Mouse (Mus musculus): ENCODE results near the gene Ankib1. TPM values are rescaled to one million over a fixed set of nuclear protein-coding genes. Genes with fewer than 3 reads are reported as not detected.

The Ankib1 gene
- polyA plus RNA-seq, 1 experiment from 2014 or later, result 6.8 TPM

GRCm38 (mm10) chr5:3646539-3646938, 156.2 kb downstream of the Ankib1 start:
- Histone ChIP-seq H3K27ac (ENCODE audit: low read length) (peak overlapping the region; percentile 93), H3K27me3 (replicated peaks; ENCODE audit: insufficient read depth, low read length) (no peaks in the 10 kb centered on the region), H3K4me1 (ENCODE audit: insufficient read depth, low read depth, low read length) (no peaks in the 10 kb centered on the region), H3K36me3 (ENCODE audit: insufficient read depth, low read length) (no peaks in the 10 kb centered on the region), H3K4me3 (ENCODE audit: low read depth, low read length) (peak overlapping the region; percentile 96), H3K9ac (replicated peaks; ENCODE audit: low read depth) (peak overlapping the region; percentile 32; the same call in 1 of the 2 replicates), H3K9me3 (ENCODE audit: low read length) (no peaks in the 10 kb centered on the region), H3K4me2 (replicated peaks; ENCODE audit: low read depth, low read length) (peak overlapping the region; percentile 66)
- ATAC-seq, result no peak
- TF ChIP-seq EP300 (IDR thresholded peaks at IDR 0.05) (no peak), CTCF (IDR thresholded peaks at IDR 0.05) (no peak)
- 12% methylated on average over 6 of the region's 6 CpGs for WGBS
- DNase-seq (ENCODE audit: low spot score), result no peak

DNA sequence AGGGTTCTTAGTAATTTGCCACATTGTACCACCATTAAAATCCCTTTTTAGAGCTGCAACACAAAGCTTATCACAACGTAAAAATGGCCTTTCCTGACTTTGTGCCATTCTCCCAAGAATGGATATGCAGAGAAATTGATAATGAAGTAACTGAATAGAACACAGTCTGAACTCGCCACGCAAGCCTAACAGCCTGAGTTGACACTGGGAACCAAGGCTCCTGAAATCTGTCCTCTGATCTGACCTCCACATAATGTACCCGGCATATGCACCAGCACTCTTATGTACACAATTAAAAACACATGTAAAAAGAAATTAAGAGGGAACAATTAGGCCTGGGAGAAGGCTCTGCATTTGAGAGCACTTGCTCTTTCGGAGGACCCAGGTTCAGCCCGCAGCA, 157.4 kb downstream of the Ankib1 start:
- 81% methylated on average over 6 of the region's 6 CpGs for WGBS
- no peak overlapping the region for H3K4me2 ChIP-seq (replicated peaks; ENCODE audit: low read depth, low read length)
- H3K9ac ChIP-seq (replicated peaks; ENCODE audit: low read depth), result no peak overlapping the region
- H3K4me1 ChIP-seq (ENCODE audit: insufficient read depth, low read depth, low read length), result no peaks in the 10 kb centered on the region
- H3K4me3 ChIP-seq (ENCODE audit: low read depth, low read length), result no peak overlapping the region
- TF ChIP-seq CTCF (IDR thresholded peaks at IDR 0.05), result no peak
- no peak for TF ChIP-seq EP300 (IDR thresholded peaks at IDR 0.05)
- ATAC-seq, result no peak
- DNase-seq (ENCODE audit: low spot score), result no peak
- 0 out of 2 replicates have a peak, but pooled peaks cover 3% of the 10 kb centered on the region for H3K36me3 ChIP-seq (ENCODE audit: insufficient read depth, low read length)
- H3K27me3 ChIP-seq (replicated peaks; ENCODE audit: insufficient read depth, low read length), result no peaks in the 10 kb centered on the region
- H3K9me3 ChIP-seq (ENCODE audit: low read length), result no peaks in the 10 kb centered on the region
- H3K27ac ChIP-seq (ENCODE audit: low read length), result no peak overlapping the region

DNA sequence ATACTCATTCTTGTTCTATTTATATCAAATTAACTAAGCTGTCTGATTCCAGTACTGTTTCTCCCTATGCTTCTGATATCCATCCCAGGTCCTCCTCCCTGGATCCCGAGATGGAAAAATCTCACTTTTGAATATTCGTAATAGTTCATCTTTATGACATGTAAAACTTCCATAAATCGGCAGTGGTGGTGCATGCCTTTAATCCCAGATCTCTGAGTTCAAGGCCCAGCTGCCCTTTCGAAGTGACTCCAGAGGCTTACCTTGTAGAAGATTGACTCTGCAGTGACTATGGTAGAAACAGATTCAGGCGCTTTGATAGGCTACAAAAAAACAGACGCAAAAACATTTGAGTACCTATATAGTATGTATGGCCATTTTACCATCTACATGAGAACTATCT, 158.1 kb downstream of the Ankib1 start:
- Histone ChIP-seq H3K4me1 (ENCODE audit: insufficient read depth, low read depth, low read length) (no peaks in the 10 kb centered on the region), H3K9me3 (ENCODE audit: low read length) (no peaks in the 10 kb centered on the region), H3K9ac (replicated peaks; ENCODE audit: low read depth) (no peak overlapping the region), H3K27me3 (replicated peaks; ENCODE audit: insufficient read depth, low read length) (no peaks in the 10 kb centered on the region), H3K36me3 (ENCODE audit: insufficient read depth, low read length) (0 out of 2 replicates have a peak, but pooled peaks cover 3% of the 10 kb centered on the region), H3K4me3 (ENCODE audit: low read depth, low read length) (no peak overlapping the region), H3K27ac (ENCODE audit: low read length) (no peak overlapping the region), H3K4me2 (replicated peaks; ENCODE audit: low read depth, low read length) (no peak overlapping the region)
- ATAC-seq (no peak), DNase-seq (ENCODE audit: low spot score) (no peak)
- TF ChIP-seq CTCF (IDR thresholded peaks at IDR 0.05), result no peak
- TF ChIP-seq EP300 (IDR thresholded peaks at IDR 0.05), result no peak
- WGBS, result 90% methylated on average over 6 of the region's 6 CpGs

Small RNAs within 50 kb of the gene (microRNA-seq; reads per million reads assigned to microRNA genes)
- gene Gm22926 (not detected), gene Gm26238 (not detected)

Other genes with a start within 250 kb of the Ankib1 start
- gene 1700109H08Rik, start 231.4 kb downstream of the Ankib1 start, polyA plus RNA-seq (2015; fragmentation: Nextera tagmentation; extraction: Ambion mirVana), result 0.84 and 1.2 TPM in 2 replicates
- 10.9 TPM in 2 replicates for gene Pex1, start 206.9 kb downstream of the Ankib1 start, polyA plus RNA-seq (2015; fragmentation: Nextera tagmentation; extraction: Ambion mirVana)
- 7.8 and 10.5 TPM in 2 replicates for gene Rbm48, start 206.3 kb downstream of the Ankib1 start, polyA plus RNA-seq (2015; fragmentation: Nextera tagmentation; extraction: Ambion mirVana)
- not detected in 2 replicates for gene Tmbim7, start 151.7 kb downstream of the Ankib1 start, polyA plus RNA-seq (2015; fragmentation: Nextera tagmentation; extraction: Ambion mirVana)
- 63.3 and 63.5 TPM in 2 replicates for gene Gatad1, start 145.7 kb downstream of the Ankib1 start, polyA plus RNA-seq (2015; fragmentation: Nextera tagmentation; extraction: Ambion mirVana)
- gene Krit1, start 259 bp upstream of the Ankib1 start, polyA plus RNA-seq (2015; fragmentation: Nextera tagmentation; extraction: Ambion mirVana), result 30.8 and 33.7 TPM in 2 replicates
- gene Lrrd1, start 42.2 kb upstream of the Ankib1 start, polyA plus RNA-seq (2015; fragmentation: Nextera tagmentation; extraction: Ambion mirVana), result 0.05 TPM in 1 of 2 replicates, not detected in the other
- 5.1 and 5.7 TPM in 2 replicates for gene Mterf1a, start 91.0 kb upstream of the Ankib1 start, polyA plus RNA-seq (2015; fragmentation: Nextera tagmentation; extraction: Ambion mirVana)
- 144 and 158 TPM in 2 replicates for gene Akap9, start 125.1 kb upstream of the Ankib1 start, polyA plus RNA-seq (2015; fragmentation: Nextera tagmentation; extraction: Ambion mirVana)

Data from lung, postnatal 0 days (tissue).